Mouse (Mus musculus): ENCODE results near the gene Gm8871. TPM values are rescaled to one million over a fixed set of nuclear protein-coding genes. Genes with fewer than 3 reads are reported as not detected.
"Not testable (repeated sequence)": the region's sequence is repeated elsewhere in the genome, so short reads cannot be mapped to it uniquely, and the experiment has no call there.

The Gm8871 gene
- not detected in 2 replicates for polyA plus RNA-seq (2012; rRNA removed)

GRCm38 (mm10) chr5:10947505-10947904 is at the start of gene Gm8871, which contains the start of gene Gm8857:
Gene Gm8871 (plus strand): TSS chr5:10947805.
Gene Gm8857 (plus strand): TSS chr5:10947807.
- not testable (repeated sequence) for DNase-seq
- 61% methylated on average over 3 of the region's 3 CpGs for WGBS

GRCm38 (mm10) chr5:10953512-10953911 is 5.9 kb downstream of the Gm8871 start:
- H3K4me3 ChIP-seq (ENCODE audit: insufficient read depth, low read depth, low read length); H3K36me3 ChIP-seq (ENCODE audit: control insufficient read depth, insufficient read depth, low read length); DNase-seq; H3K27ac ChIP-seq (ENCODE audit: insufficient read depth, low read depth, low read length); H3K4me1 ChIP-seq (ENCODE audit: control insufficient read depth, insufficient read depth, low read length); H3K27me3 ChIP-seq (replicated peaks; ENCODE audit: control insufficient read depth, insufficient read depth, low read length): not testable (repeated sequence)
- WGBS: 85% methylated on average over 2 of the region's 2 CpGs

More at GRCm38 (mm10) chr5:10947505-10947904, at the start of gene Gm8871, which contains the start of gene Gm8857:
- not testable (repeated sequence) for H3K4me3 ChIP-seq (ENCODE audit: insufficient read depth, low read depth, low read length); H3K4me1 ChIP-seq (ENCODE audit: control insufficient read depth, insufficient read depth, low read length); H3K27ac ChIP-seq (ENCODE audit: insufficient read depth, low read depth, low read length); H3K27me3 ChIP-seq (replicated peaks; ENCODE audit: control insufficient read depth, insufficient read depth, low read length); H3K36me3 ChIP-seq (ENCODE audit: control insufficient read depth, insufficient read depth, low read length)

DNA sequence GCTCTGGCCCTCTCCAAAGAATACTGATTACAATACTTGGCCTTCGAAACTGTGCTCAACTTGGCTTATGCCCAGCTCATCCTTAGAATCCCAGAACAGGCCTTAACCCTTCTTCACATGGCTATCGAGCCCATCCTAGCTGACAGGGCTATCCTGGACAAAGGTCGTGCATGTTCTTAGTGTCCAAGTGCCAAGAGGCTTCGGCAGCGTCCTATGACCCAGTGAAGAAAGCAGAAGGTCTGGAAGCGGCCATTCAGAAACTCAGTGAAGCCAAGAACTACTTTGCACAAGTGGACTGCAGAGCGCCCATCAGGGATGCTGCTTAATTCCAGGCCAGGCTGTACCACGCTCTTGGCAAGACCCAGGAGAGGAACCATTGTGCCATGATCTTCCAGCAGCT is 10.5 kb downstream of the Gm8871 start:
- 83% methylated on average over 6 of the region's 8 CpGs for WGBS
- DNase-seq; H3K4me1 ChIP-seq (ENCODE audit: control insufficient read depth, insufficient read depth, low read length); H3K4me3 ChIP-seq (ENCODE audit: insufficient read depth, low read depth, low read length); H3K27ac ChIP-seq (ENCODE audit: insufficient read depth, low read depth, low read length); H3K27me3 ChIP-seq (replicated peaks; ENCODE audit: control insufficient read depth, insufficient read depth, low read length); H3K36me3 ChIP-seq (ENCODE audit: control insufficient read depth, insufficient read depth, low read length): not testable (repeated sequence)

Other genes with a start within 250 kb of the Gm8871 start
- not detected in 2 replicates for gene Gm8857, start within 50 bp of the Gm8871 start, polyA plus RNA-seq (2012; rRNA removed)
- not detected in 2 replicates for gene Gm8879, start 179.8 kb downstream of the Gm8871 start, polyA plus RNA-seq (2012; rRNA removed)
- gene Gm5861, start 235.3 kb downstream of the Gm8871 start, polyA plus RNA-seq (2012; rRNA removed): not detected in 2 replicates